Mouse (Mus musculus) CH12.LX (cell line): ENCODE data around the gene Ccdc85a.

Source experiments
- HCFC1 ChIP-seq: IDR thresholded peaks from 2 replicates; pipeline ENCODE4 v1.6.1; 2012; ENCODE audit warnings: low read depth, mild to moderate bottlenecking, inconsistent platforms, low read length, improper control_type of control experiment
- SMC3 ChIP-seq: IDR thresholded peaks from 2 replicates; pipeline ENCODE4 v1.6.1; 2011; ENCODE audit warnings: low read depth, low read length, improper control_type of control experiment
- USF2 ChIP-seq: conservative IDR thresholded peaks from 2 replicates; pipeline ENCODE4 v1.6.1; 2011; ENCODE audit warnings: low read depth, low read length, improper control_type of control experiment

- TF ChIP-seq HCFC1 (no peak), USF2 (no peak), SMC3 (no peak)
Measured at GRCm38 (mm10) chr11:28556420-28556819, 27.7 kb downstream of the Ccdc85a start.
